Mouse (Mus musculus) layer of hippocampus, postnatal 25 days (tissue): ENCODE data around the gene Cadm1. TPM values are rescaled to one million over a fixed set of nuclear protein-coding genes. Genes with fewer than 3 reads are reported as not detected.

Experiments
- DNase-seq, 2 experiments: peaks; one replicate each; pipeline ENCODE4 v3.0.0; 2022; ENCODE audit warnings: mixed read lengths in 2 of 2, low spot score in 1 of 2; ENCODE audit errors: extremely low spot score in 1 of 2
- total RNA-seq, 2 experiments: library from RNA; stranded (reverse); gene quantifications; 2 replicates each; pipeline ENCODE4 v1.2.3; 2021

Cadm1 gene
- total RNA-seq, 2 experiments from 2014 or later: 234 to 235 TPM

DNA sequence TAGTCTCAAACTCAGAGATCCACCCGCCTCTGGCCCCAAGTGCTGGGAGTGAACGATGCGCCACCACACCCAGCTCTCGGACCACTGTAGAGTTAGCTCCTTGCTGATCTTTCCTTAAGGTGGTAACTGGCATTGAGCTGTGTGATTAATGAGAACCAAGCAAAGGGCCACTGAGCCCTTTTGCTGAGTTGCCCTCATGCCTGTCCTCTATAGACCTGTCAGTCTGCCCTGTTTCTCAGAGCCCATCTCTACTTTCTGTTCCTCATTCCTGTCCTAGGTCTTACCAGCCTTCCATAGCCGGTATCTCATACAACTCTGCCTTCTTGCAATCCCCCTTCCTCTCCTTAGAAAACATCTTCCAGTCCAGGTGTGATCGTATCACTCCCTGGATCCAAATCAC, 242.8 kb downstream of the Cadm1 start:
- DNase-seq: no peak

DNA sequence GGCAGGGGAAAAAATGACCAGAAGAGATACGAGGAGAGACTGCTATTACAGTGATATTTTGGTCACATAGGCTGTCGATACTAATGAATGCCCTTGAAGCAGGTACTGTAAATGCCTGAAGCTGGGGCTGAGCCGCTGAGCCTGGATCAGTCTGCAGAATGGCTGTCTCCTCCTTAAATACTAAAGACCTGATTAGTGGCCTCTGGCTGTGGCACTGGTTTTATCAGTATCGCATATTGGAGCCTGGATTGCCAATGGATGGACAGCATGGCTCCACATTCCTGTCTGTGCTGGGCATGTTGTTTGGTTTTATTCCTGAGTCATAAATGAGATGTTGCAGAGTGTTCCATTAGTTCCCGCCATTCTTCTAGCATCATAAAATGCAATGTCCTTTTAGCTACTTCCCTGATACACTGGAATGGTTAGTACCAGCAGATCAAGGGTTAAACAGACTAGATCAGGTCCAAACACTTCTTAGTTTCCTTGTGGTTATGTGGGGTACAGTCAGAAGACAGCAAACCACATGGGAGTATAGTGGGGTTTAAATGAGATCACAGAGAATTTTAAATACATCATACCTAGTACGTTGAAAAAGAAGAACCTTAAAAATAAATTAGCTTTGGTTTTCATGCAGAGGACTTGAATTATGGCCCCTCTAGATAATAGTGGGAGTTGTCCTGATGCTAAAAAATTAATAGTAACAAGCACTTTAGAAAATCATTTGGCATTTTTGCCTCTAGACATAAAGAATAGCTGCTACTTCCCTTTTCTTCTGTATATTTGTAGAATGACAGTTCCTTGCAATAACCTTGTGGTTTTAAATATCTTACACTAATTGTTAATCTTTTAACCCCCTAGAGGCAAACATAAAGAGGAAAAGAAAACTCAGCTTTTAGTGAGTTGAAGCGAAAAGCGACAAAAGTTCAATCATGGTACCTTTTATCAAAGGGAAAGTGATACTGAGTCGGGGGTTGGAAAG, 247.3 kb downstream of the Cadm1 start:
- DNase-seq: no peak

DNA sequence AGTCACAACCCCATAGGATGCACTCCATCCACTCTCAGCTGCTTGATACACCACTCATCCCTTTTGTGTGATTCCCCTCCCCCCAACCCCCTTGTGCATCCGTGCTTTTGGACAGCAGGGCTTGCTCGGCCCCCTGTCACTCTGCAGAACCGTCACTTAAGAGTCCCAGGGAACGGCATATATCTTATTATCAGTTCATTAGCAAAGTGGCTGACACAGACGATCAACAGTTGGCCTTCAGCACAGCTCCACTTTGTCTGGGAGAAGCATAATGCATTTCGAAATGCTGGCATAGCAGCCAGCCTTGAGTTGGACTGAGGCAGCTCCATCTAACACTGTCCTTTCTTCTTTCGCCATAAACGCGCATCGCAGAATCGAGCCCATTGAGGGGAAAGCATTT, 248.5 kb downstream of the Cadm1 start:
- no peak for DNase-seq

DNA sequence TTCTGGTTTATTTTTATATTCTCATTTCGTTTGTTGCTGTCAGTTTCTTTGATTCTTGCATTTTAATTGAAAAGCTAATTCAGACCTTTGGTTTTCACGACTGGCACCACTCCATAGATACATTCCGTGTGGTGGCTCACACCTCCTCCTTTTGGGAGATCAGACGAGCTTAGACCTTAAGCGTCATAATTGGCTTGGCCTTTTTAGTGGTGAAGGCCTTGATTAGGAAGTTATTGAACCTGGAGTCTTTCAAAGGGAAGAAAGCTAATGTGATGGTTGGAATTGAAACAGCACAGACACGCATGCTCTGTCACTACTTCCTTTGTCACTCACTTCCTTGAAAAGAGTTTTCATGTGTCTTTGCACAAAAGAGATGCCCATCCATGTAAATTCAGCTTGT, 249.3 kb downstream of the Cadm1 start:
- DNase-seq: no peak

DNA sequence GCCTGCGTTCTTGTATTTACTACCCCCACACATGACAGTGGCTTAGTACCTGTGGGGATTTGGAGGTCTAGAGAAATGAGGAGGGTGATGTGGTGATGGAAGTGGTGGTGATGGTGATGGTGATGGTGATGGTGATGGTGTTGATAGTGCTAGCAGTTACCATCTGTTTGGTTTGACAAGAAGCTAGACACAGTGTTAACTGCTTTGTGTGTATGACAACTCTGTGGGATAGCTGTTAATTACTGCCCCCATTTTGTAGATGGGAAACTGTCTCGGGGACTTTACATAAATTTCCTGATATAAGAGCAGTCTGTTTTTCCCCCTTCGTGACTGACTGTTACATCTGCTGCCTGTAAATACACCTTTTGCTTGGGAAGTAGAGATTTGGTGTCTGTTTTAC, 256.7 kb downstream of the Cadm1 start:
- DNase-seq: no peak

DNA sequence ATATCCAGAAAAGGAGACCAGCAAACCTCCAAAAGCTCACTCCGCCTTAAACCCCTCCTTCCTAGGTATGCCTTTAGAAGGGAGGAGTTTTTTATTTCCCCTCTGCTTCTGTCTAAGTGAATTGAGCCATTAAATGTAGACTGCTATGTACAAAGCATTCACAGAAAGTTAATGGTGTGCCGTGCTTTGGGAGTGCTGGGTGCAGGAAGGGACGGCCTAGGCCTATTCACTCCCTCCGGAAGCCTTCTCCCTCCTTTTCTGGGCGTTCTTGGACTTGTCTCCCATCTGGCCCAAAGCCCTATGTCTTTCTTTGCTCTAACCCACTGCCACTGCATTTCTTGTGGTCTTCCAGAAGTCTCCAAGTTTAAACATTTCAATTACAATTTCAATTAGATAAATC, 268.5 kb downstream of the Cadm1 start:
- no peak for DNase-seq

DNA sequence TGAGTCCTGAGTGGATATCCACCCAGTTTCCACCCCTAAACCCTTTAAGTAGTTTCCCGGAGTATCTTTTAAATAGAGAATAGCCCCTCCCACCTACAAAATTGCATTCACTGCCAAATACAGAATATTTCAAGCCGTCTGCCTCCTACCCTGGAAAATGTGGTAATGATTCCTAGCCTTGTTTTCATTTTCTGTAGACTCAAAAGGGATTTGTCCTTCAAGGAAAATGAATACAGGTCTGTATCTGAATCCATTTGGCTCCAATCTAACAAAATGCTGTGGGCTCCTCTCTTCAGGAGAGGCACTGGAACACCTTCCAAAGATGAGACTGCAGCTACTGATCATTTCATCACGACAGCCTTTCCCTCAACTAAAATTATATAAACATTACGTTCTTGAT, 271.3 kb downstream of the Cadm1 start:
- DNase-seq: no peak

DNA sequence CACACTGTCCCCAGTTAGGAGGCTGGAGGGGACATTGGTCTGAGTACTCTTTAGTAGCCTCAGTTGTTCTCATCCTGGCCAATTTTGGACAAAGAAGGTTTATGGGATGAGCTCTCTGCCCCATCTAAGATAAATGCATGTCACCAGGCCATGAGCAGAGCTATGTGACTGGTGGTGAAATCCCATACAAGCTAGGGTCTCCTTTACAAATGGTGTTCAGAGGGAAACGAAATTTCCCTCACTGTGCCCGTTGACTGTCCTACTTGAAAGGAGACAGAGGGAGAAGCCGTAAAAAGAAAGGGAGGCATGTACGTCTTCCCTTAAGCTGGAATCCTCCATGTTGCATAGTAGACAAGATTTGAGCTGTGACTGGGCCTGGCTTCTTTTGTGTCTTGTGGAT, 272.6 kb downstream of the Cadm1 start:
- DNase-seq: no peak

DNA sequence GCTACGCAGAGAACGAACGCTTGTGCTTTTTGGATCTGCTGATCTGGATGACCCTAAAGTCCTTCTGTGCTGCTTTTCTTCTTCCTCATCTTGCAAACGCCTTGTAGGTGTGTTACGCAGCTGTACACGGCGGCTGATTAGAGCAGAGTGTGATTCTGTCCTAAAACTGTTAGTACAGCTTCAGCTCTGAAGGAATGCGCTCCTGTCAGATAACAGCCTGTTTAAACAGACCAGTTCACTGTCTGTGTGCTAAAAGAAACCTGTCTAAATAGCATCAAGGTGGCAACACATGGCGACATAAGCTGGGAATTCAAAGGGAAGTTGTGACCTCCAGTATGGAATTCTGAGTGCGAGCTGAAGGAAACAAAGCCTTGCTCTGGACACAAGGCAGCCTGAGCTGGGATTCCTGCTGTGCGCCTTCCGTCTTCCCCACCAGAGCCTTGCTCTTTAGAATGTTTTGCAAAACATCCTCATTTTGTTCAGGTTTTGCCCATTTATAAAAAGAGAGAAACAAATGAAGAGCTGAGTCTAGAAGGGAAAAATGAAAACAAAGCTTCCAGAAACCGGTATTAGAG, 273.6 kb downstream of the Cadm1 start:
- DNase-seq: no peak

DNA sequence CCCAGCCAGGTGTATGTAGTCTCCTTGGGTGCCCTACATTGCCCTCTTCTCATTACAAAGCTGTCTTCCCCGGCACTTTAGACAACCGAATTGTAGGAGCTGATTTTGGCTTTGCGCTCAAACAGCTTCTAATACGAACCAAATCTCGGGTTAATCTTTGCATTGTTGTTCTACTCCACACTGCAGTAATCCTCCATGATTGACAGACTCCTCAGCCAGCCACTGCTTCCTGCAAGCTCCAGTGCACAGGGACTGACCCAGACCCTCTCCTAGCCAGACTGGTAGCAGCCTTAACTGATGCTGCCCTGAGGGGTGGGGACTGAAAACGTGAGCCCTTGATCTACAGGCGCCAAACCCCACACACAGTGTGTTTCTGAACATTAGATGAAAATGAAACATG, 275.7 kb downstream of the Cadm1 start:
- DNase-seq: no peak

DNA sequence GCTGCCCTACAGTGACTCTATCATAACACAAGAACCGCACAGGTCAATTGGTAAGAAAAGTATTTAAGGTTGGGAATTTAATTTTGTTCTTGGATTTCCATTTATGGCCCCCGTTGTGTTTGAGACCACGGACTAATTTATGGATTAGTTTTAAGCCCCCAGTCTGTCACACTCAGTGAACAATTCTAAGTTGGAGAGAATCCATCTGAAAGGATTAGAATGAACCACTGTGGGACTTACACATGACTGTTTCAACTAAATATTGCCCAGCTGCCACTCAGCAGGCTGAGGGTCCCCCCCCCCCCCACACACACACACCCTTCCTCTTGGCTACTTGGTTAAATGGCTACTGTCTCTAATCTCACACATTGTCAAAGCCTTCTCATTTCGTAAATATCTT, 295.7 kb downstream of the Cadm1 start:
- DNase-seq: no peak

DNA sequence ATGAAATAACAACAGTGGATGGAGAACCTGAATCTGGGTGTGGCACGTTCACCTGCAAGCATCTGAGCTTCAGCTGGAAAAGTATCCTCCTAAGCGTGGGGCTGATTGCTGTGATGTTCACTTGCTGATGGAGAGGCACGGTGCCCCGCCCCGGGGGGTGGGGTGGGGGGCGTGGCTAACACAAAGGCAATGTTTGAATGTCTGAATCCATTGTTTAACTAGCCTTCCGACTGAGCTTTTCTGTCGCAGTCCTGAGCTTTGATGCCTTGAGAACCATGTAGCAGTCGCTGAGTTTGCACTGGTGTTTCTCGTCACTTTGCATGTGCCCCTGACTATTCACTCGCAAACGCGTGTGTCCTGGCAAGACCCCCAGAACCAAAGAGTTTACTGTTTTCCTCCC, 298.8 kb downstream of the Cadm1 start:
- no peak for DNase-seq

DNA sequence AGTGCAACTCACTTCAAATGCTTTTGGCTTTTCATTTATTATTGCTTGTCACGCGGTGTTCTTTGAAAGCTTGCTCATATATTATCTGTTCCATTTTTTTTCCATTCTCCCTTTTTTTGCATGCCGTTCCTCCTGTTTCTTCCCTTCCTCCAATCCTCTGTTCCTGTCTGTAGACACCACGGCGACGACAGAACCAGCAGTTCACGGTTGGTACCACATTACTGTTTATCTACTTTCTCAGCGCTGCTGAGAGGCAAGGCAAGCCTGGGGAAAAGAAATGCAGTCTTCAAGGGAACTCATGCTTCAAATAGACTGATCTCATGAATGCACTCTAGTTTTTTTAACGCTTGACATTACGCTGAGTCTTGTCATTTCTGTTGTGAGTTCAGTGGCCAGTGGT, 299.2 kb downstream of the Cadm1 start:
- no peak for DNase-seq

DNA sequence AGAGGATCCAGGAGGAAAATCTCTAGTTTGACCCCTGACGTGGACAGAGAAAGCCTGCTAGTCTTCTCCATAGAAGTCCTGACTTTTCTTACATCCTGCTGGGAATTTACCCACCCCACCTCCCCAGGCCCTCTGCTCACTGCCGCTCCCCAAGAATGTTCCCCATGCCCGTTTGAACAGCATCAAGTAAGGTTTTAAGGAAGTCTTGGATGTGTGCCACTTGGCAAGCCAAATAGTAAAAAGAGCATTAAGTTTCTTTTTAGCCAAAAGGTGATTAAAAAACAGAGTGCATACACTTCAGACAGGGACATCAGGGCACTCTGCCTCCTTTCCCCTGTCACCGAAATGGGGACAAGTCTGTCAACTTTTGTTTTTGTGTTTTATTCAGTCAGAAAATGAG, 299.9 kb downstream of the Cadm1 start:
- DNase-seq: no peak

DNA sequence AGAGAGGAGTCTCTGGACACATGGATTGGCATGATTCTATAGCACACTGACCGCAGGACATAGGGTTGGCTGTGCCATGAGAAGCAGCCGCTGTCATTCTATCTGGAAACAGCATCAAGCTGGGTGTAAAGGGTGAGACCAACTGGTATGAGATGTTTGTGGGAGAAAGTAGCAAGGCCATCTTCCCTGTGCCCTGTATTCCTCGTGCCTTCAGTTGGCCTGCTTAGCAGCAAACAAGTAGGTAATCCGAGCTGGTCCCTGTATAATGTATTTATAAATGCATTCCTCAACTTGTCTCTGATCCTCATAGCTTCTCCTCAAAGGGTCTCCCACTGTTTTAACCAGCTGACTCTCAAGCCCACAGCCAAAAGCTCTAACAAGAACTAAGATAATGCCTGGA, 301.4 kb downstream of the Cadm1 start:
- DNase-seq: no peak

DNA sequence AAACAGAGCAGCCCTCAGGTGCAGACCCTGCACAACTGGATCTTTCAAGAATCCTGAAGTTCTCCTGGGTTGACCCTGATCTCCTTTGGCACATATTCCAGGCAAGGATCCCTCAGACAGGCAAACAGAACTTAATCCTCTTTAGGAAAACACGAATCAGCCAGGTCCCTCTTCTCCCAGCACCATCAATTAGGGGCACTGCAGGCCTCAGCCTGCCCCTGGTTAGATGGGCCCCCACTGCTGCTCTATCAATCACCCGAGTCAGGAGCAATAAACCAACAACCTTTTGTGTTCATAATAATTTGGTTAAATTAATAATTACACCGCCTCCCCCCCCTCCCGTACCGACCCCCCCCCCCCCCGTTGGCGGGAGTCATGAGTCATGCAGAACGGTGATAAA, 308.2 kb downstream of the Cadm1 start:
- no peak for DNase-seq

DNA sequence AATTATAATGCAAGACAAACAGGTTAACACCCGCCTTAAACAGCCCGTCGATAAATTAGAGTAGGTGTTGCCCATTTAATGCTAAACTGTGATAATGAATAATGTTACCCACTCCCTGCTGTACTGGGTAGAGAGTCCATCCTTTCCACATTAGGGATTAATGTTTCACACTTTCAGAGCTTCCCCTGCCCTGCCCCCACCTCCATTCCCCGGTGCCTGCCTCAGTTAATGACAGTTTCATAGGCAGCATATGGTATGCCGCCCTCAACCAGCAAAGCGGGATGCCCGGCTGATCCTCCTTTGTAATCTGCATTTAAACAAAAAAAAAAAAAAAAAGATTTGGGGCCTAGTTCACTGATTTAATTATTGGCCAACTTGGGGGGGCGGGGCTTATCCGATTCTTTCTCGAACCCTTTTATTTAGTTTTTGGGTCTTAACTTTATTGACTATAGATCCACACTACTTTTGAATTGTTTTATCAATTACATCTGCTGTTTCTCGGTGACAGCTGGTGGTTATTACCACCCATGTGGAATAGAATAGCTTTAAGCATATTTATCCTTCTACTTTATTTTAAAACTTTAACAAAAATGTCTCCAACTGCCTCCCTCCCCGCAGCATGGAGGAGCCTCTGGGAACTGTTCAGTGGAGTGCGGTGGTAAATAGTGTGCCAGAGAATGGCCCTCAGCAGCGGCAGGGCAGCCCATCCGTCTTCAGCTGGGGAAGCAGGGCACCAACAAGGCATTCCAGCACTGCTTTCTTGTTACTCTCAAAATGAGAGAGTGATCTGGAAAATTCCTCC, 309.1 kb downstream of the Cadm1 start:
- no peak for DNase-seq

DNA sequence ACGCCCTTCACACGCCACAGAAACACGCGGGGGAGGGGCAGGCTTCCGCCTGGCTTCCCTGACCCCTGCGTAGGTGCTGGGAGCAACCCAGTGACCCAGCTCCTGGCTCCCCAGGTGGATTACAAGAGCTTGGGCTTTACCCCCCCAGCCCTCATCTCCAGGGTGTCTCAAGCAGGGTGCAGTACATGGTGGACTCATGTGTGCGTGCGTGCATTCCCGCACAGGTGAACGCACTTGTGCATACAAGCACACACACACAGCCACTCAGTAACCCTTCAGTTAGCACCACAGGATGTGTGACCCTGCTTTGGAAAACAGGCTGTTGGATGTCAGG, 309.7 kb downstream of the Cadm1 start:
- DNase-seq: no peak

DNA sequence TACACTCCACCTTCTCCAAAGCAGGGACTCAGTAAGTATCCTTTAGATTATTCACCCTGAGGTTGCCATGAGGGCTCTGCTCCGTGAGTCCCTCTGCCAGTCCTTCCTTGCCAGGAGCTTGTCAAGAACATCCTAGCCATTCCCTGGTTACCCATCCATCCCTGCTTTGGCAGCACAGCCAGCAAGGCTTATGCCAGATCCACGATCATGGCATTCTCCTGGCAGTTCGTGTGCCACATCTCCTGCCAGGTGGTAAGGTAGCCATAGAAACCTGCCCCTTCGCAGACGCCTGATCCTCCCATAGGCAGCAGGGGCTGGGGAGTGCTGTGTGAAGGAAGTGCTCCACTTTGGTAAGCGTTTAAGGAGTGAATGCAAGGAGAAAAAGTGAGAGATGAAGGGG, 313.4 kb downstream of the Cadm1 start:
- DNase-seq: no peak

DNA sequence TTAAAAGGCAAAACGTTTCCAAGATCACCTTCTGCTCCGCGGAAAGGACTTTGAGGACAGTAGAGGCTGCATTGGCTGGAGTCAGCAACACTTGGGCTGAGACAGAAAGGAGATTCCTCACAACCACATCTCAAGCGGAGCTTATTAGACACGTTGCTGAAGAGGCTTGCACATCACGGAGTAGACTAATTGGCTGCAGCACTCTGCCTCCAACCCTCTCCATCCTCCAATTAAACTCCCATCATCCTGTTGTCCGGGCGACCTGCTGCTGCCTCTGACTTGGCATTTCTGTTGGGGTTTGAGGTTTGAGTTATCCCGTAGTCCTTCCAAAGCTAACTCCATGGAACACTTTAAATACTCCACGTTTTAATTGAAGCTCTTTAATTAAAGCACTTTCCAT, 316.3 kb downstream of the Cadm1 start:
- no peak for DNase-seq

DNA sequence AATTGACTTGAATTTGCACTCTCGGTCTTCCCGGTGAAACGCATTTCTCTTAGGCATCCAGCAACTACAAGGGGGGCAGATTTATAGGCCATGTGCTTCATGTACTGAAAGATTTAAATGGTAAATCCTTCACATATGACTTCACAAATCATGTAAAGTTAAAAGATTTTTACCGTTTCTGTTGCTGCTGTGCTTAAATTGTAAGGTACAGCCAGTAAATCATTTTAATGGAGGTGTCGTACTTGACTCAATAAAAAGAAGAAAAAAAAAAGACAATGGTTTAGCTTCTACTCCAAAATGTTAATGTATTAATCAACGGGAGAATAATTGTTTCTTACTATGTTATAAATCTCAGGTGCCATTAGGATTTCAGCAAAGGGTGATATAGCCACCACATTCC, 317.0 kb downstream of the Cadm1 start:
- no peak for DNase-seq
